Comparison of ENCODE assay signal across 19 mouse cellular contexts in the genomic region with DNA sequence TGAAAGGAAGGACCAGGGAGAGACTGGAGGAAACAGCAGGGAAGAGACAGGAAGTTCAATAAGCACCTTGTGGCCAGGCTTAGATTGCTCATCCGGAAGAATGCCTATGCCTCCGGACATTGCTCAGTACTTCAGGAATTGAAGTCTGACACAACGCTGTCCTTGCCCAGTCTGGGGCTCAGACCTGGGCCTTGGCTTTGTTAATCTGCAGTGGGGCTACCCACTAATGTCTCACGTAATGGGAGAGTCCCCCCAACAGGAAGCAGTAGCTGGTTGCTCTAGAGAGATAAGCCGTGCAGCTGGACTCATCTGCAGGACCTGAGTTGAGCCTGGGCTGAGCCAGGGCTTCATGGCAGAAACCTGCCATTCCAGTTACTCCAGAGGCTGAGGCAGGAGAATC. TPM values are rescaled to one million over a fixed set of nuclear protein-coding genes. Genes with fewer than 3 reads are reported as not detected.
A peak's percentile ranks its signal among the peaks of the same experiment; 100 is the strongest.
DNase-seq lines count a peak whose midpoint lies in the region; ATAC-seq and TF ChIP-seq lines count a peak whose summit lies in the region.
"Had no signal": no experiment of that assay in that cellular context is flagged by ENCODE, and none has a peak within 500 bp of the region (broad histone marks: within the 10 kb centered on the region; RNA-seq: fewer than 3 reads in every experiment).

No protein-coding gene starts in this region.

- 56% methylated on average over 5 of the region's 5 CpGs for WGBS in heart, embryonic 15.5 days
- WGBS in liver, embryonic 16.5 days (ENCODE audit: insufficient replicate concordance), result 10% methylated on average over 5 of the region's 5 CpGs
- 64% methylated on average over 5 of the region's 5 CpGs for WGBS in stomach, postnatal 0 days

- H3K4me2 ChIP-seq in heart, embryonic 15.5 days, result no peak overlapping the region
- no peak overlapping the region for H3K4me2 ChIP-seq in liver, embryonic 16.5 days (ENCODE audit: low read depth, low read length)
- H3K4me2 ChIP-seq in stomach, postnatal 0 days (replicated peaks; ENCODE audit: low read depth), result no peak overlapping the region
- H3K4me2 ChIP-seq: hindbrain, embryonic 14.5 days; limb, embryonic 13.5 days; midbrain, embryonic 11.5 days had no signal

- peak; percentile 43; the same call in 1 of the 2 replicates for ATAC-seq in heart, embryonic 15.5 days (replicated peaks; ENCODE audit: insufficient number of reproducible peaks, insufficient read depth, low FRiP score, low read depth)
- ATAC-seq in common myeloid progenitor, adult 5-6 weeks (replicated peaks; ENCODE audit: low read depth, poor library complexity, severe bottlenecking), result peak; percentile 91
- ATAC-seq in liver, embryonic 16.5 days (ENCODE audit: low read depth), result peak; percentile 59
- ATAC-seq in stomach, postnatal 0 days (ENCODE audit: low FRiP score, low TSS enrichment), result no peak
- ATAC-seq: activated CD4-positive, CD25-positive, alpha-beta regulatory T cell, adult 4 months had no signal

- peaks cover 3% of the 10 kb centered on the region; the same call in 1 of the 2 replicates for H3K4me1 ChIP-seq in heart, embryonic 15.5 days (replicated peaks)
- peaks cover 4% of the 10 kb centered on the region for H3K4me1 ChIP-seq in liver, embryonic 16.5 days (ENCODE audit: control insufficient read depth, low read depth, low read length)
- no peaks in the 10 kb centered on the region for H3K4me1 ChIP-seq in stomach, postnatal 0 days (replicated peaks; ENCODE audit: control insufficient read depth, insufficient read depth)
- H3K4me1 ChIP-seq: limb, embryonic 13.5 days had no signal

- no peak for TF ChIP-seq CTCF in stomach, postnatal 0 days (IDR thresholded peaks at IDR 0.05; ENCODE audit: low read depth)

- no peak overlapping the region for H3K4me3 ChIP-seq in heart, embryonic 15.5 days
- no peak overlapping the region for H3K4me3 ChIP-seq in liver, embryonic 16.5 days (ENCODE audit: low read depth, low read length)
- no peak overlapping the region for H3K4me3 ChIP-seq in stomach, postnatal 0 days (ENCODE audit: low read depth, low read length)
- H3K4me3 ChIP-seq: limb, embryonic 13.5 days; myocyte had no signal

- no peak for DNase-seq in heart, adult 8-10 months (ENCODE audit: low spot score)
- DNase-seq in 416B (ENCODE audit: low read depth), result peak; percentile 99
- no peak for DNase-seq in embryo, embryonic 10.5 days (ENCODE audit: low spot score)
- DNase-seq in stomach, postnatal 0 days (ENCODE audit: low spot score), result no peak
- DNase-seq: cerebellum, adult 11-12 months; embryo, embryonic 11 days; kidney, adult 8-10 months had no signal

- no peak for TF ChIP-seq EP300 in stomach, postnatal 0 days (optimal IDR thresholded peaks at IDR 0.05)

- H3K27me3 ChIP-seq in heart, embryonic 15.5 days, result no peaks in the 10 kb centered on the region
- H3K27me3 ChIP-seq in liver, embryonic 16.5 days (ENCODE audit: control insufficient read depth, insufficient read depth, low read depth, low read length), result no peaks in the 10 kb centered on the region
- H3K27me3 ChIP-seq in stomach, postnatal 0 days (ENCODE audit: control insufficient read depth, insufficient read depth, low read length), result no peaks in the 10 kb centered on the region
- H3K27me3 ChIP-seq: limb, embryonic 13.5 days had no signal

- H3K9me3 ChIP-seq in heart, embryonic 15.5 days (replicated peaks), result 0 out of 2 replicates have a peak, but pooled peaks cover 7% of the 10 kb centered on the region
- H3K9me3 ChIP-seq in liver, embryonic 16.5 days (replicated peaks; ENCODE audit: control insufficient read depth, low read length), result no peaks in the 10 kb centered on the region
- no peaks in the 10 kb centered on the region for H3K9me3 ChIP-seq in stomach, postnatal 0 days (ENCODE audit: control insufficient read depth, low read length)

- H3K36me3 ChIP-seq in heart, embryonic 15.5 days, result no peaks in the 10 kb centered on the region
- no peaks in the 10 kb centered on the region for H3K36me3 ChIP-seq in liver, embryonic 16.5 days (ENCODE audit: control insufficient read depth, insufficient read depth)
- H3K36me3 ChIP-seq in stomach, postnatal 0 days (ENCODE audit: control insufficient read depth, insufficient read depth, low read length), result no peaks in the 10 kb centered on the region
- H3K36me3 ChIP-seq: limb, embryonic 13.5 days had no signal

- H3K9ac ChIP-seq in heart, embryonic 15.5 days, result no peak overlapping the region
- no peak overlapping the region for H3K9ac ChIP-seq in liver, embryonic 16.5 days (ENCODE audit: low read depth, low read length)
- no peak overlapping the region for H3K9ac ChIP-seq in stomach, postnatal 0 days (ENCODE audit: low read length)
- H3K9ac ChIP-seq: forebrain, postnatal 0 days; hindbrain, embryonic 14.5 days; limb, embryonic 13.5 days had no signal

- no peak overlapping the region for H3K27ac ChIP-seq in heart, embryonic 15.5 days
- H3K27ac ChIP-seq in liver, embryonic 16.5 days (ENCODE audit: low read length), result no peak overlapping the region
- no peak overlapping the region for H3K27ac ChIP-seq in stomach, postnatal 0 days (replicated peaks)
- H3K27ac ChIP-seq: hindbrain, embryonic 14.5 days; limb, embryonic 13.5 days had no signal

RNA-seq across cellular contexts. Expression of gene Fam71a, which starts 31.7 kb away (rescaled TPM):
- not detected in 2 replicates for polyA plus RNA-seq in heart, embryonic 15.5 days (2015; fragmentation: Nextera tagmentation; extraction: Ambion mirVana)
- not detected for total RNA-seq in heart, adult 8-10 months (2022)
- 0.10 and 0.91 TPM in 2 replicates for total RNA-seq in common myeloid progenitor, adult 5-6 weeks (2017)
- polyA plus RNA-seq in liver, embryonic 16.5 days (2015; fragmentation: Nextera tagmentation; extraction: Ambion mirVana), result not detected in 2 replicates
- 0.04 TPM in 1 of 2 replicates, not detected in the other for polyA plus RNA-seq in stomach, postnatal 0 days (2015; fragmentation: Nextera tagmentation; extraction: Ambion mirVana)
- total RNA-seq: forebrain, postnatal 0 days; gastrocnemius, adult 8-10 months; layer of hippocampus, adult 8-10 months; left cerebral cortex, adult 8-10 months had no signal
- polyA plus RNA-seq: activated CD4-positive, CD25-positive, alpha-beta regulatory T cell, adult 4 months; forebrain, postnatal 0 days; hindbrain, embryonic 14.5 days; limb, embryonic 13.5 days; midbrain, embryonic 11.5 days; myocyte had no signal

RNA-seq across cellular contexts. Expression of gene Batf3, which starts 35.3 kb away (rescaled TPM):
- 2.0 and 3.8 TPM in 2 replicates for polyA plus RNA-seq in heart, embryonic 15.5 days (2015; fragmentation: Nextera tagmentation; extraction: Ambion mirVana)
- under 1 TPM in 3 of 4 experiments, not detected in 1; 0.49 to 0.75 (median 0.69) TPM for total RNA-seq in heart, adult 8-10 months (2022)
- 6.0 TPM in 1 of 2 replicates, not detected in the other for total RNA-seq in common myeloid progenitor, adult 5-6 weeks (2017)
- 1.5 and 2.4 TPM in 2 replicates for polyA plus RNA-seq in liver, embryonic 16.5 days (2015; fragmentation: Nextera tagmentation; extraction: Ambion mirVana)
- 5.0 and 5.7 TPM in 2 replicates for polyA plus RNA-seq in stomach, postnatal 0 days (2015; fragmentation: Nextera tagmentation; extraction: Ambion mirVana)
- total RNA-seq: gastrocnemius, adult 8-10 months had no signal
- polyA plus RNA-seq: activated CD4-positive, CD25-positive, alpha-beta regulatory T cell, adult 4 months had no signal
